Mouse (Mus musculus) 3134 (cell line): Measurements from ENCODE around the gene Ugt1a6a.

Experiments
- DNase-seq: peaks from one replicate; pipeline ENCODE4 v3.0.0-alpha.2; 2011; ENCODE audit warnings: low spot score; ENCODE audit not compliant: insufficient read length; ENCODE audit errors: extremely low read depth

The Ugt1a6a gene

GRCm38 (mm10) chr1:88225741-88226140, 91.1 kb downstream of the Ugt1a6a start:
- no peak for DNase-seq

GRCm38 (mm10) chr1:88226670-88227379, 92.2 kb downstream of the Ugt1a6a start, which contains the start of gene Mroh2a:
Gene Mroh2a, plus strand, starts transcription at chr1:88226986.
- no peak for DNase-seq

GRCm38 (mm10) chr1:88227482-88227881, 92.9 kb downstream of the Ugt1a6a start:
- DNase-seq: no peak

GRCm38 (mm10) chr1:88228121-88228520, 93.5 kb downstream of the Ugt1a6a start:
- DNase-seq: no peak

GRCm38 (mm10) chr1:88229566-88229965, 95.0 kb downstream of the Ugt1a6a start:
- DNase-seq: no peak

GRCm38 (mm10) chr1:88229986-88230385, 95.4 kb downstream of the Ugt1a6a start:
- DNase-seq: no peak

GRCm38 (mm10) chr1:88230421-88230820, 95.8 kb downstream of the Ugt1a6a start:
- no peak for DNase-seq

- no peak for DNase-seq
Measured at GRCm38 (mm10) chr1:88230981-88231802, 96.6 kb downstream of the Ugt1a6a start.

- no peak for DNase-seq
Measured at GRCm38 (mm10) chr1:88231803-88232499, 97.3 kb downstream of the Ugt1a6a start.

GRCm38 (mm10) chr1:88232664-88233380, 98.2 kb downstream of the Ugt1a6a start:
- no peak for DNase-seq

GRCm38 (mm10) chr1:88233421-88234247, 99.0 kb downstream of the Ugt1a6a start:
- DNase-seq: no peak

GRCm38 (mm10) chr1:88234248-88234610, 99.6 kb downstream of the Ugt1a6a start:
- no peak for DNase-seq

- no peak for DNase-seq
Measured at GRCm38 (mm10) chr1:88234646-88235045, 100.0 kb downstream of the Ugt1a6a start.

GRCm38 (mm10) chr1:88235046-88235893, 100.7 kb downstream of the Ugt1a6a start:
- no peak for DNase-seq

GRCm38 (mm10) chr1:88235894-88236415, 101.3 kb downstream of the Ugt1a6a start:
- DNase-seq: no peak

GRCm38 (mm10) chr1:88237311-88237710, 102.7 kb downstream of the Ugt1a6a start:
- no peak for DNase-seq

- DNase-seq: no peak
Measured at GRCm38 (mm10) chr1:88238771-88239170, 104.2 kb downstream of the Ugt1a6a start.

GRCm38 (mm10) chr1:88240072-88240471, 105.5 kb downstream of the Ugt1a6a start:
- DNase-seq: no peak

GRCm38 (mm10) chr1:88240579-88240978, 106.0 kb downstream of the Ugt1a6a start:
- no peak for DNase-seq
